Mouse (Mus musculus): ENCODE measurements around the gene Tlr4.

Gene Tlr4

DNA sequence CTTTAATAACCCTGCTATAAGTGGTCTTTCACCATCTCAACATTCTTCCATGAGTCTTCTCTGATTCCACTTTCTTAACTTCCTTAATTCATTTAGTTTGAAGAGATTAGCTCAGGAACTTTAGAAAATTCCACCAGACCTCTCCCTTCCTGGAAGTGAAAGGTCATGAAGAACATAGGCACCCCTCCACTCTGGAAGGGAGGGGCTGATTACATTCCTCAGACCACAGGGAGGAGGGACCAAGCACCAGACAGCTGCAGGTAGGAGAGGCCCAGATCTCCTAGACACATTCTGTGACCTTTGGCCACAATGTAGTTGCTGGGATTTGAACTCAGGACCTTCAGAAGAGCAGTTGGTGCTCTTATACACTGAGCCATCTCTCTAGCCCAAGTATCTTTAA lies 72.7 kb downstream of the Tlr4 start:
- DNase-seq (ENCODE audit: low spot score in 2 of 2), result no peak

DNA sequence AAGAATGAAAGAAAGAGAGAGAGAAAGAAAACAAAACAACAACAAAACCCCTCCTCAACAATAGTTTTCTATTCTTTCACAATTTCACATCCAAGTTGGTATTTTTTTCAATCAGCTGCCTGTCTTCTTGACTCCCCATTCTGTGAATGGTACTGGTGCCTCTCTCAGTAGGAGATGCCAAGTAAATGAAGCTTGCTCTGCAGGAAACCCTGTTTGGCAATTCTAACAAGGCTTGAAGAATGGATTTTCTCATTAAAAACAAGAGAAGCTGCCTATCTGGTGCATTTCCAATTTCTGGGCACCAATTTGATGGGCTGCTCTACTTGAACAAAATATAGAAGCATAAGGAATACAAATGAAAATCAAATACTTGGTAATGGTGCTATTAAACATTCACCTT lies 74.1 kb downstream of the Tlr4 start:
- no peak for DNase-seq (ENCODE audit: low spot score in 2 of 2)

GRCm38 (mm10) chr4:66908376-66908775 lies 81.0 kb downstream of the Tlr4 start:
- no peak for DNase-seq (ENCODE audit: low spot score in 2 of 2)

GRCm38 (mm10) chr4:66919630-66920372 lies 92.4 kb downstream of the Tlr4 start:
- no peak for DNase-seq (ENCODE audit: low spot score in 2 of 2)

DNA sequence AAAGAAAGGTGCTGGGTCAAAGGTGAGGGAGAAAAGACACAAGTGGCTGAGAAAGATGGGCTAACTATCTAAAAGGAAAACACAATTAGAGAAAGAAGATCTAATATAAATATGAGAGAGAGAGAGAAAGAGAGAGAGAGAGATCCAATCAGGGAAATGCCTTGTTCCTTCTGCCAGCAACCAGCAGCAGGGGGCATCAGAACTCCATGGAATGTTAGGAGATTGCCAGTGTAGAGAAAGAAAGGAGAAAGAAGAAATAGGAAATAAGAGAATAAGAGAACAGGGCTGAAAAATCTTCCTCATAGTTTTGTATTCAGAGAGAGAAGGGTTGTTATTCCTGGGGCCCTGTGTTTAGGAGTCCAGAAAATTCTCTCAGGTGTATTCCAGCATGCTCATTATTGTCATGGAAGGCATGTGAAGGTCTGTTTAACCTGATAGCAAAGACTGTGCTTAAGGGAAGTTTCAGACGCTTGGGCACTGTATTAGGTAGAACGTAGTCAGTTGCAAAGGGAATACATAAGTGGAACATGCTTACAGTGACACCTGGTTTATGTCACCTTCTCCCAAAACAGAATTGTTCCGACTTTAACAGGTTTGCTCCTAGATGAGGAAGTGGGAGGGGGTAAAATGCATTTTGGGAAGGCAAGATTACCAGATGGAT lies 96.4 kb downstream of the Tlr4 start:
- peak; percentile 19 to 63 for DNase-seq (ENCODE audit: low spot score in 2 of 2)

DNA sequence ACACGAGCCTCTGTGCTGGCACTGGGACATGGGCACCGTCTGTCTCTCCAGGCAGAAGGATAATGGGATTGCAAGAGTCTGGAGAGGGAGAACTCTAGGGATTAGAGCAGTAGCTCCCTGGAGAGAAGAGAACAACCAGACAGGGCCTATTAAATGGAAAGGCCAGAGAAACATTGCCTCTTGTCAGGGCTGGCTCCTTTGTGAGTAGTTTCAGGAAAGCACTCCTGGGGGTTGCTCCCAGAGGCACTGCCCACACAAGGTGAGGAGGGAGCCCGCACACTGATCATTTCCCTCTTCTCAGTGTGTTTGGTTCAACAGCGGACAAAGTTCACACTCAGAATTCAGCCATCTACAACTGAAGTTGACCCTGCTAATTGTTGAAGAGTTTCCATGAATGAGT lies 98.7 kb downstream of the Tlr4 start:
- DNase-seq (ENCODE audit: low spot score in 2 of 2), result no peak

DNA sequence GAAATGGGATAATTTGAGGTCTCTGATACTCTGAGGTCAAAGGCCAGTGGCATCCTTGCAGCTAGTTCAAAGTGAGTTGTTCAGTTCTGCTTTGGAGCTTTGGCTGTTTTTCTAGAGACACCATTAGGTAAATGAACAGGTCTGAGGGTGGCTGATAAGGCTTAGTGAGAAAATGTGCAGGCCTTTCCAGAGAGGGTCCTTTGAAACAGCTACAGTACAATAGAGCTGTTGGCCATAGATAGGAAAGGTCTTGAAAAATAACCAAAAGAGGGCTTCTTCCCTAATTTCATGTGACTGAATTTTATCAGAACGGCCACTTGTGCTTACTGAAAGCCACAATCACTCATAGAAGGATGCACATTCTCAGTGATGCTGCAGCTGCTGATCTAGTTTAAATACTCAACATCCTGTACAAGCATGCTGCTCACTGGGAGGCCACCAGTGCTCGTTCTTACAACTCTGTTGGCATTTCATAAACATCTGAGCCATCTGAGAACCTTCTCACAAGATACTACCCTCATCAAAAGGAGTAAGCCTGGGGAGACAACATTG lies 100.2 kb downstream of the Tlr4 start:
- DNase-seq (ENCODE audit: low spot score in 2 of 2), result no peak

DNA sequence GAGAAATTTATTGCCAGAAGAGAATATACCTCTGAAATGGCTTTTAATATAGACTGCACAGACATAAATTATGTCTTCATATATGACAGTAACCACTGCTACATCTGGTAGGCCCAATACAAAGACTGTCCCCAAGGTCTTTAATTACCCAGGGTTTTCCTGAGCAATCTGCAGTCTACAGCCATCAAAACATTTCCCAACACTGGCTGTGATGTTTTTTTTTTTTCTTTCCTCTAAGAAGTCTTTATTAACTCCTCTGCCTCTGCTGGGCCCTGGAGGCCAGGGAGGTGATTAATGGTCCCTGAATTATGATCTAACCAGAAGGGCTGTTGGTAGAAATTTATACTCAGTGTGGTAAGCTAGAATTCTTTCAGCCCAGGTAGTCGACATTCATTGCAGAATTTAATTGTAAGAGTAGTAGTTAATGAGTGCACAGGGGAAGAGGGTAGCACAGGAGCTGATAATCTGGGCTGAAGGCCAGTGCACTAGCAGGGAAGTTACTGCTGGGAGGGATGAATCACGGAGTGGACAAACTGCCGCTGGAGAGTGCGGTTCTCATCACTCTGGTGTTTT lies 111.2 kb downstream of the Tlr4 start:
- DNase-seq (ENCODE audit: low spot score in 2 of 2), result no peak

DNA sequence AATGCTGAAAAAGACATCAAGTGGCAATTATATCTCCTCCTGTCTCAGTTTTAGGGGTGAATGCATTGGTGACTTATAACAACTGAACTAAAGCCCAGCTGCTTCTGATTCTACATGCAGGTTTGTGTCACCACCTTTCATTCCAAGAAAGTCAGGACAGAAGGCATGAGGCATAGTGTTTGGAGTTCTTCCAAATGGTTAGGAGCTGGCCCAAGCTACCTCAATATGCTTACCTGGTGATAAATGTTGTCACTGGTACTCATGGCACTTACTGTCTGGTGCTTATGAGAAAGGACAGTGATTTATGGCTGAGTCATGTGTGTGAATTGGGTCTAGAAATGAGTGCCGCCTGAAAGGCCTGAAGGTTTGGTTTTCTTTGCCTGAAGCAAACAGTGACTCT lies 114.5 kb downstream of the Tlr4 start:
- no peak for DNase-seq (ENCODE audit: low spot score in 2 of 2)

DNA sequence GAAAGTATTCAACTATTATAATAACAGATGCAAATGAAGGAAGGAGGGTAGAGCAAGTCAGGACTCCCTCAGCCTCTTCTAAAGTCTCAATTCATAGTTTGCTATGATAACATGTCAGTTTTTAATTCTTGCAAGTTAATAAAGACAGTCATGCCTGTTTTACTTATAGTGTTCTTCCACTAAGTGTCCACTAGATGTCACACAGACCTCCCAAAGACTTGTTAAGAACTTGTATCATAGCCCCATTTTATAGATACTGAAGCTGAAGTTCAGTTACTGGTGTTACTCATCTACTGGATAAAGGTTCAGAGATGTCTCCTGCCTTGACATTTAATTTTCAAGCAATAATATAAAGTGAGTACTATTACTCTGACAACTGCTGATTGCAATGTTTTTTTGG lies 116.3 kb downstream of the Tlr4 start:
- DNase-seq (ENCODE audit: low spot score in 2 of 2), result no peak

- no peak for DNase-seq (ENCODE audit: low spot score in 2 of 2)
Observed at GRCm38 (mm10) chr4:66947657-66948056, 120.3 kb downstream of the Tlr4 start.

DNA sequence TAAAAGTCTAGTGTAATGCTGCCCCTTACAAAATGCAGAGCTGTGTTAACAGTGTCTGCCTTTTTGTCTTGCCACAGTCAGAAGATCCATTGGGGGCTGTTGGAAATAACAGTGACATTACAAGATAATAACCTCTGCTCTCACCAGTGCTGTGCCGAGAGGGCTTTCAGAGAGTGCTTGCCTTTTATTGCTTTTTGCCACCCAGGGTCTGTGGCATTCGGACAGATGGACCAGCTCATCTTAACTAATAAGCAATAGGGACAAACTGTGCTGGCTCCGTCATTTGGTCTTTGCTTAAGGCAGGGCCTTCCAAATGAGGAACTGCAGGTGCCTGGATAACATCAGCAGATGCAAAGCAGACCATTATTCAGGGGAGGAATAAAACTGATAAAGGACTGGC lies 147.5 kb downstream of the Tlr4 start:
- DNase-seq (ENCODE audit: low spot score in 2 of 2), result no peak

All from frontal cortex, postnatal 10 days (tissue).